Mouse (Mus musculus): ENCODE results near the gene Jade1. TPM values are rescaled to one million over a fixed set of nuclear protein-coding genes. Genes with fewer than 3 reads are reported as not detected.

Gene Jade1
- polyA plus RNA-seq, 1 experiment from 2014 or later, result 13.1 TPM

DNA sequence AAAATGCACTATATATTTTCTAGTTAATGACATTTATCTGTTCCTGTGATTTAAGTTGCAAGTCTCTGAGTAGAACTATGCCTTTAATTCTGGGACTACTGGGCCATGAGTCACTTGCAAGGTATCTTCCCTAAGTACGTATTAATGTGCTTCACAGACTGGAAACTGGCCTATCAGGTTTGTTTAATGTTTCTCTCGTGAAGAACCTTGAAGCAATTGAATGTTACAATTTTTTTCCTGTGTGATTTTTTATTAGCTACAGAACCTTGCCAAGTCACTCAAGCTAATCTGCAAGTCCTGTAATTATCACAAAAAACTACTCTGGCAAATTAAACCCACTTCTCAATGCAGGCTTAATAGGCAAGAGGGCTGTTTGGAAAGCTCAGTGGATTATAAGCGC, 33.8 kb upstream of the Jade1 start:
- Histone ChIP-seq H3K36me3 (replicated peaks; ENCODE audit: control insufficient read depth, insufficient read depth, low read depth, low read length) (no peaks in the 10 kb centered on the region), H3K27ac (replicated peaks; ENCODE audit: low read depth, low read length) (no peak overlapping the region), H3K4me2 (ENCODE audit: low read depth, low read length) (no peak overlapping the region), H3K4me3 (ENCODE audit: low read depth, low read length) (no peak overlapping the region), H3K9me3 (replicated peaks; ENCODE audit: control insufficient read depth, low read length) (no peaks in the 10 kb centered on the region), H3K4me1 (ENCODE audit: control insufficient read depth, insufficient read depth, low read length) (no peaks in the 10 kb centered on the region), H3K27me3 (ENCODE audit: control insufficient read depth, insufficient read depth, low read length) (no peaks in the 10 kb centered on the region), H3K9ac (replicated peaks; ENCODE audit: low read length) (no peak overlapping the region)
- DNase-seq (ENCODE audit: low spot score) (no peak), ATAC-seq (replicated peaks; ENCODE audit: insufficient number of reproducible peaks, low FRiP score, low TSS enrichment, low read depth) (no peak)
- 65% methylated on average over 3 of the region's 3 CpGs for WGBS

DNA sequence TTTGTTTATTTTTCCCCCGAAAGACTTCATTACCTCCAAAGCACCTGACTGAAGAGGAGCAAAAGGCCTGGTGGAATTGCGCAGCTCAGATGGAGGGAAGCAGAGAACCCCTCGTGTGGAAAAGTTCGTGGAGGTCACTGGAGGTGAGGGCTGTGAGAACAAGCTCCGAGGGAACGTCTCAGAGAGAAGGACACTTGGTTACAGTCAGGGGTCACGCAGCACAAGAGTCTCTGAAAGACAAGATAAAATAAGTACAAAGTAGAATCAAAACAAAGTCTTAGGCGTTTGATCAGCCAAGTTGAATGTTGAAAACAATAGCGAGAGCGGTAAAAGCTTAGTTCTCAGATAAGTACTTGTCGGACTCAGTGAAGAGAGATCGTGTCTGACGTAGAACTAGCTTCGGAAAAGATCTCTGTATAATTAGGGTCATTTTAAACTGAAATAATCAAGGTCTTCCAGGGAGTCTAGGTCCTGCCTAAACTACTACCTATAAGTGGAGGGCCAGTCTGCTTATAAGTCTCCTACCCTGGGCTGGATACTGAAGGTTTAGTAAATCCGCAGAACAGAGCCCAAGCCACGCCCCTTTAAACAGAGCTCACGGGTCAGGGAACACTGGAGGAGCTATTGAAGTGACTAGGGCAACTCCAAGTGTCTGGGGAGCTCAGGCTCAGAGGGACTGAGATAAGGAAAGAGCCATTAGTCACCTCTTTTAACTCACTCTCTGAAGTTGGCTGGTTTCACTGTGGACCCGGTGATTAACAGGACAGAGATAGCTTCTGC, 33.1 kb upstream of the Jade1 start:
- Histone ChIP-seq H3K9ac (replicated peaks; ENCODE audit: low read length) (no peak overlapping the region), H3K4me1 (ENCODE audit: control insufficient read depth, insufficient read depth, low read length) (no peaks in the 10 kb centered on the region), H3K27ac (replicated peaks; ENCODE audit: low read depth, low read length) (no peak overlapping the region), H3K27me3 (ENCODE audit: control insufficient read depth, insufficient read depth, low read length) (no peaks in the 10 kb centered on the region), H3K4me2 (ENCODE audit: low read depth, low read length) (no peak overlapping the region), H3K4me3 (ENCODE audit: low read depth, low read length) (no peak overlapping the region), H3K9me3 (replicated peaks; ENCODE audit: control insufficient read depth, low read length) (no peaks in the 10 kb centered on the region), H3K36me3 (replicated peaks; ENCODE audit: control insufficient read depth, insufficient read depth, low read depth, low read length) (no peaks in the 10 kb centered on the region)
- ATAC-seq (replicated peaks; ENCODE audit: insufficient number of reproducible peaks, low FRiP score, low TSS enrichment, low read depth), result no peak
- 41% methylated on average over 18 of the region's 18 CpGs for WGBS
- DNase-seq (ENCODE audit: low spot score), result peak; percentile 36

DNA sequence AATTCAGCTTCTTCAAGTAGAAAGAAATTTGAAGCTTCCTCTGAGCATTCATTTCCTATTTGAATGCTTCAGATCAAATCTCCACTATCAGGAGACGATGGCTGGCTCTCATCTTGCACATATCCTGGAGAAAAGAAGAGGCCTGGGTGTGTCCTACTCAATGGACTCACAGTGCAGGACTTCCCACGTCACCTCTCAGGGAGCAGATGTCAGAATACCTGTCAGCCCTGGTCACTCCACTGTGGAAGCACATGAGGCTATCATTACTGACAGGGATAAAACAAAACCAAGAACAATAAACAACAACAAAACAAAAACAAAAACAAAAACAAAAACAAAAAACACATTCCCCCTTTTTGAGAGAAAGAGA, 32.5 kb upstream of the Jade1 start:
- H3K27ac ChIP-seq (replicated peaks; ENCODE audit: low read depth, low read length), result no peak overlapping the region
- no peaks in the 10 kb centered on the region for H3K36me3 ChIP-seq (replicated peaks; ENCODE audit: control insufficient read depth, insufficient read depth, low read depth, low read length)
- H3K27me3 ChIP-seq (ENCODE audit: control insufficient read depth, insufficient read depth, low read length), result no peaks in the 10 kb centered on the region
- ATAC-seq (replicated peaks; ENCODE audit: insufficient number of reproducible peaks, low FRiP score, low TSS enrichment, low read depth), result no peak
- DNase-seq (ENCODE audit: low spot score), result no peak
- WGBS, result 52% methylated on average over 2 of the region's 2 CpGs
- H3K9ac ChIP-seq (replicated peaks; ENCODE audit: low read length), result no peak overlapping the region
- no peak overlapping the region for H3K4me3 ChIP-seq (ENCODE audit: low read depth, low read length)
- no peaks in the 10 kb centered on the region for H3K4me1 ChIP-seq (ENCODE audit: control insufficient read depth, insufficient read depth, low read length)
- H3K9me3 ChIP-seq (replicated peaks; ENCODE audit: control insufficient read depth, low read length), result no peaks in the 10 kb centered on the region
- H3K4me2 ChIP-seq (ENCODE audit: low read depth, low read length), result no peak overlapping the region

DNA sequence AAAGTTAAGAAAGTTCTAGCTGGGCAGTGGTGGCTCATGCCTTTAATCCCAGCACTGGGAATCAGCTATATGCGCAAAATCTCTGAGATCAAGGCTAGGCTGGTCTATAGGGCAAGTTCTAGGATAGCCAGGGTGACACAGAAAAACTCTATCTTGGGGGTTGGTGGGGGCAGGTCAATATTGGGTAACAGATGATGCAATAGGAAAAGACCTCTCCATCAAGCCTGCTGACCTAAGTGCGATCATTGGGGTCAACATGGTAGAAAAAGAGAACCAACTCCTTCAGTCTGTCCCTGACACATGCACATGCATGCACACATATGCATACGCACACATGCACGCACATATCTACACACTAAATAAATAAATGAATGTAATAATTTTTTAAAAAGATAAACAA, 32.1 kb upstream of the Jade1 start:
- Histone ChIP-seq H3K27me3 (ENCODE audit: control insufficient read depth, insufficient read depth, low read length) (no peaks in the 10 kb centered on the region), H3K4me1 (ENCODE audit: control insufficient read depth, insufficient read depth, low read length) (no peaks in the 10 kb centered on the region), H3K4me3 (ENCODE audit: low read depth, low read length) (no peak overlapping the region), H3K4me2 (ENCODE audit: low read depth, low read length) (no peak overlapping the region), H3K9me3 (replicated peaks; ENCODE audit: control insufficient read depth, low read length) (no peaks in the 10 kb centered on the region), H3K36me3 (replicated peaks; ENCODE audit: control insufficient read depth, insufficient read depth, low read depth, low read length) (no peaks in the 10 kb centered on the region), H3K27ac (replicated peaks; ENCODE audit: low read depth, low read length) (no peak overlapping the region), H3K9ac (replicated peaks; ENCODE audit: low read length) (no peak overlapping the region)
- DNase-seq (ENCODE audit: low spot score) (no peak), ATAC-seq (replicated peaks; ENCODE audit: insufficient number of reproducible peaks, low FRiP score, low TSS enrichment, low read depth) (no peak)
- WGBS, result 91% methylated on average over 4 of the region's 4 CpGs

DNA sequence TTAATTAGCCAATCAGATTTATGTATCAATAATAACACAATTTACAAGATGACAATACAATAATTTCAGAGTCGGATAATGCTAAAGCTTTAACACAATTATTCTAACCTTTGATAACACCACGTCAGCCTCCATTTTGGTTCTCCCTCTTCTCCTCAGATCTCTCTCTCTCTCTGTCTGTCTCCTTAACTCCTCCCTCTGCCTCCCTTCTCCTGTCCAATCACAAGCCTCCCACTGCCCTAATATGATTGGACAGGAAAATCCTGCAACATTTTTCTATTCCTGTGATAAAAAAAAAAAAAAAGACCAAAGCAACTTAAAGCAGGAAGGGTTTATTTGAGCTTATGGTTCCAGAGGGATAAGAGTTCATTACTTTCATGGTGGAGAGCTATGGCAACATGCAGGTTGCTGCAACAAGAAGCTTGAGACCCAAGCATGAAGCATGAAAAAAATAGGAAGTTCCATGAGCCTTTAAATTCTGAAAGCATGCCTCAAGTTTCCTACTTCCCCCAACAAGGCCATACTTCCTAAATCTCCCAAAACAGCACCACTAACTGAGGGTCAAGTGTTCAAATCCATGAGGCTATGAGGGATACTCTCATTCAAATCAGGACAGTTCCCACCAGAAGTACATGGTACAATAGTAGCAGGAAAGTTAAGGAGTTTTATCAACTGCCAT, 27.1 kb upstream of the Jade1 start:
- H3K27ac ChIP-seq (replicated peaks; ENCODE audit: low read depth, low read length), result no peak overlapping the region
- no peak overlapping the region for H3K9ac ChIP-seq (replicated peaks; ENCODE audit: low read length)
- H3K4me2 ChIP-seq (ENCODE audit: low read depth, low read length), result no peak overlapping the region
- H3K36me3 ChIP-seq (replicated peaks; ENCODE audit: control insufficient read depth, insufficient read depth, low read depth, low read length), result no peaks in the 10 kb centered on the region
- H3K4me1 ChIP-seq (ENCODE audit: control insufficient read depth, insufficient read depth, low read length), result no peaks in the 10 kb centered on the region
- H3K27me3 ChIP-seq (ENCODE audit: control insufficient read depth, insufficient read depth, low read length), result no peaks in the 10 kb centered on the region
- DNase-seq (ENCODE audit: low spot score), result no peak
- H3K9me3 ChIP-seq (replicated peaks; ENCODE audit: control insufficient read depth, low read length), result no peaks in the 10 kb centered on the region
- ATAC-seq (replicated peaks; ENCODE audit: insufficient number of reproducible peaks, low FRiP score, low TSS enrichment, low read depth), result no peak
- WGBS, result 89% methylated on average over 2 of the region's 2 CpGs
- H3K4me3 ChIP-seq (ENCODE audit: low read depth, low read length), result no peak overlapping the region

DNA sequence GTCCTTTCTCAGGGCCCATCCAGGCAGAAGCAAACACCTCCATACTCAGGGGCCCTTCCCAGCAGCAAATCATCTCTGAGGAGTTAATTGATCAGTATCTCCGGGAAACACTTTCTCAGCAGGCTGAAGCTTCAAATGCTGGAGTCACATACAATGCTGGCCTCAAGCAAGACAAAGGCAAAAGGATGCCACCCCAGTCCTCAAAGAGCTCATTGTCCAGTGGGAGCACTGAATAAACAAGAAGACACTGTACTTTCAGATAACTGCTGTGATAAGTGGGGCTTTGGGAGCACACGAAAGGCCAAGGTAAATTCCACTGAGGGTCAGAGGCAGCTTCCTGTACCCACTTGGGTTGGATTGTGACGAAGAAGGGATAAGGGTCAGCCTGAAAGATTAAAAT, 25.4 kb upstream of the Jade1 start:
- no peak for DNase-seq (ENCODE audit: low spot score)
- WGBS, result 33% methylated on average over 3 of the region's 3 CpGs
- no peak for ATAC-seq (replicated peaks; ENCODE audit: insufficient number of reproducible peaks, low FRiP score, low TSS enrichment, low read depth)
- H3K9me3 ChIP-seq (replicated peaks; ENCODE audit: control insufficient read depth, low read length), result no peaks in the 10 kb centered on the region
- H3K9ac ChIP-seq (replicated peaks; ENCODE audit: low read length), result no peak overlapping the region
- H3K4me2 ChIP-seq (ENCODE audit: low read depth, low read length), result no peak overlapping the region
- H3K36me3 ChIP-seq (replicated peaks; ENCODE audit: control insufficient read depth, insufficient read depth, low read depth, low read length), result no peaks in the 10 kb centered on the region
- no peaks in the 10 kb centered on the region for H3K27me3 ChIP-seq (ENCODE audit: control insufficient read depth, insufficient read depth, low read length)
- H3K27ac ChIP-seq (replicated peaks; ENCODE audit: low read depth, low read length), result no peak overlapping the region
- no peaks in the 10 kb centered on the region for H3K4me1 ChIP-seq (ENCODE audit: control insufficient read depth, insufficient read depth, low read length)
- no peak overlapping the region for H3K4me3 ChIP-seq (ENCODE audit: low read depth, low read length)

DNA sequence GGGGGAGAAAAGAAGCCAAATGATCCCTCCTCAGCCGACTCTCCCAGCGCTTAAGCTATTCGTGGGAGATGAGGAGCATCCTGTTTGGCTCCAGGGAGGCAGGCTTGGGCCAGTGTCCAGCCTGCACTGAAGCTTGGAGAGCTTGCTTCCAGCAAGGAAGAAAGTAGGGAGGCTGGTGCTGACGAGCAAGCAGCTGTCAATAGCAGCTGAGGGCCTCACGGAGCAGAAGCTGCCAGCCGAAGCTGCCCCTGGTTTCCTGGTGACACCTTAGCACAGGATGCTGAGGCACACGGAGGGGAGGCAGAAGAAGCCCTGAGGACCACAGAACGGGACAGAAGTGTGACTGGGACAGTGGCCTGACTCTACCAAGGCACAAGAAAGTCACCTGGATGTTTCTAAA, 24.0 kb upstream of the Jade1 start:
- WGBS, result 29% methylated on average over 8 of the region's 8 CpGs
- Histone ChIP-seq H3K27me3 (ENCODE audit: control insufficient read depth, insufficient read depth, low read length) (no peaks in the 10 kb centered on the region), H3K9me3 (replicated peaks; ENCODE audit: control insufficient read depth, low read length) (no peaks in the 10 kb centered on the region), H3K36me3 (replicated peaks; ENCODE audit: control insufficient read depth, insufficient read depth, low read depth, low read length) (no peaks in the 10 kb centered on the region), H3K4me3 (ENCODE audit: low read depth, low read length) (no peak overlapping the region), H3K9ac (replicated peaks; ENCODE audit: low read length) (no peak overlapping the region), H3K4me2 (ENCODE audit: low read depth, low read length) (no peak overlapping the region), H3K27ac (replicated peaks; ENCODE audit: low read depth, low read length) (no peak overlapping the region), H3K4me1 (ENCODE audit: control insufficient read depth, insufficient read depth, low read length) (no peaks in the 10 kb centered on the region)
- DNase-seq (ENCODE audit: low spot score) (no peak), ATAC-seq (replicated peaks; ENCODE audit: insufficient number of reproducible peaks, low FRiP score, low TSS enrichment, low read depth) (no peak)

DNA sequence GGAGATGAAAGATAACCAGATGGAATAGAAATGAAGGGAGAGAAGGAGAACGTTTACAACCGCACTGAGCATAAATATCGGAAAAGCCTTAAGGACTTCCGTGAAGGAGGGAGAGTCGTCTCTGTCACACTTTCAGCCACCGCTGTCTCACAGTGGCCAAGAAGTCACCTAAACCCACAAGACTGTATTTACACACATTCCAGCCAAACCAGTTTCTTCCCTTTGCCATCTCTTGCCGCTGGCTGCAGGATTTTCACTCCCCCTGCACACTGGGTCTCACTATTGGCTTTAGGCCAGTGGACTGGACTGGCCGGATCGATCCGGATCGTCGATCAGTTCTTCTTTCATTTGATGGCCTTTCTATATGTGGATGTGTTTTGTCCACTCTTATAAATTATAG, 23.4 kb upstream of the Jade1 start:
- DNase-seq (ENCODE audit: low spot score), result no peak
- no peak overlapping the region for H3K4me2 ChIP-seq (ENCODE audit: low read depth, low read length)
- H3K27ac ChIP-seq (replicated peaks; ENCODE audit: low read depth, low read length), result no peak overlapping the region
- H3K9me3 ChIP-seq (replicated peaks; ENCODE audit: control insufficient read depth, low read length), result no peaks in the 10 kb centered on the region
- WGBS, result 87% methylated on average over 12 of the region's 12 CpGs
- no peaks in the 10 kb centered on the region for H3K36me3 ChIP-seq (replicated peaks; ENCODE audit: control insufficient read depth, insufficient read depth, low read depth, low read length)
- H3K4me3 ChIP-seq (ENCODE audit: low read depth, low read length), result no peak overlapping the region
- H3K27me3 ChIP-seq (ENCODE audit: control insufficient read depth, insufficient read depth, low read length), result no peaks in the 10 kb centered on the region
- H3K9ac ChIP-seq (replicated peaks; ENCODE audit: low read length), result no peak overlapping the region
- ATAC-seq (replicated peaks; ENCODE audit: insufficient number of reproducible peaks, low FRiP score, low TSS enrichment, low read depth), result no peak
- no peaks in the 10 kb centered on the region for H3K4me1 ChIP-seq (ENCODE audit: control insufficient read depth, insufficient read depth, low read length)

All from embryonic facial prominence, embryonic 11.5 days (tissue).